Mouse (Mus musculus) spleen, adult 18-20 months (tissue): ENCODE results near the gene Snapc4.

Experiments used
- DNase-seq, 2 experiments: peaks; one replicate each; pipeline ENCODE4 v3.0.0; 2022; ENCODE audit warnings: mixed read lengths in 2 of 2

Gene Snapc4

DNA sequence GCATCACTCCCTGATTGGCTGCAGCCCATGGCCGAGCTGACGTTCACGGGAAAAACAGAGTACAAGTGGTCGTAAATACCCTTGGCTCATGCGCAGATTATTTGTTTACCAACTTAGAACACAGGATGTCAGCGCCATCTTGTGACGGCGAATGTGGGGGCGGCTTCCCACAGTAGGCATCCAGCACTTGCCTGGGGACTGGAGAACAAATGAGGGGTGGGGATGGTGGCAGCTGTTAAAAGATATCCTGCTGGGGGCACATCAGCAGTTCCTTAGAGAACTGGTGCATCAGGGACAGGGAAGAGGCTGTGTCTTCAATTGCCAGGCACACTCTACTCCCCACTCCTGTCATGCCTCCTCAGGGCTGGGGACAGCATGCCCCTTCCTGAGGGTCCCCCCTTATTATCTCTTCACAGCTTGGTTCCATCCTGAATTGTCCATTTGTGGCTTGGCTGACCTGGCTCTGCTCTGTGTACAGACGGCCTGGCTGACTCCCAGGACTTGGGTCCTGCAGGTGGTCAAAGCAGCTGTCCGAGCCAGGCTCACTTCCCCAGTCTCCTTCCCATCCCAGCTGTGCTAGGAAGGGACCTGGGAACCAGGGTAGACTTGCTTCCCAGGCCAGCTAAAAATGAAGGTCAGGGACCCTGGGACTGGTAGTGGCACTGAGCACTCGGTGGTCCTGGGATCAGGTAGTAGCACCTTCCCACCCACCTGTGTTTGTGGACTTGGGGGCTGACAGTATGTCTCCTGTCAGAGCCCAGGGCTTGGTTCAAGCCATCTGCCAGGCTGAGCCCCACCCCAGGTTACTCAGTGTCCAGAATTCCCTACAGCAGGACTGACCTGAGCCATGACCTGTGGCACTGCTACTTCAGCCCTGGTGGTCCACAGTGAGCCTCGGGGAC is 41.9 kb downstream of the Snapc4 start:
- no peak for DNase-seq

DNA sequence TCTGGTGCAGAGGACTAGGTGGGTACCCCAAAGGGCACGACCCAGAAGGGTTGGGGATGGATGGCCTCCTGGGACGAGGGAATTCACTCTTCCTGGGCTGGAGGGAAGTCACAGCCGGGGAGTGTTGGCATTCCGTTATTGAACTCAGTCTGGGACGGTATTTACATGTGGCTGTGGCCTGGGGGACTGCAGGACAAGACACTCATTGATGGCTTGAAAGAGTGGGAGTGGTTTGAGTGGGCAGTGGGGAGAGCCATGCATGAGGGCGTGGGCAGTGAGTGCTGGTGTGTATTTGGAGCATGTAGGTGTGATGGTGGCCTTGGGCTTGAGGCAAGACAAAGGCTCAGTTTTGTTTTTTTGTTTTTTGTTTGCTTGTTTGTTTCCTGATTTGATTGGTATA is 49.8 kb downstream of the Snapc4 start:
- no peak for DNase-seq

DNA sequence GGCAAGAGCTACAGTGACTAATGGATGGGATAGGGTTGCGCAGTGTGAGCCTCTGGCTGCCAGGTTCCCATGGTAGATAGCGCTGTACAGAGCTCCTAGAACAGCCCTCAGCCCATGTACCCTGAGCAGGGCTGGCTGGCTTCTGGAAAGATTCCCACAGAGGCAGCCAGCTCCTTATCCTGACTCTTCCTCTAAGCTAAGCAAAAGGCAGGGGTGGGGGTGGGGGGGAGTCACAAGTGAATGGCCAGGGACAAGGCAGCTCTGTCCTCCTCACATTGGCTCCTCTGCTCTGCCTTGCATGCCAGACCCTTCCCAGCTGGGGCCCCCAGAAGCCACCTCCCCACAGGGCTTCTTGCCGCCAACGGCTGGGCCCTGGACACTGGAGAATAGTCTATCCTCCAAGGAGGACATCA is 50.4 kb downstream of the Snapc4 start:
- DNase-seq = no peak

DNA sequence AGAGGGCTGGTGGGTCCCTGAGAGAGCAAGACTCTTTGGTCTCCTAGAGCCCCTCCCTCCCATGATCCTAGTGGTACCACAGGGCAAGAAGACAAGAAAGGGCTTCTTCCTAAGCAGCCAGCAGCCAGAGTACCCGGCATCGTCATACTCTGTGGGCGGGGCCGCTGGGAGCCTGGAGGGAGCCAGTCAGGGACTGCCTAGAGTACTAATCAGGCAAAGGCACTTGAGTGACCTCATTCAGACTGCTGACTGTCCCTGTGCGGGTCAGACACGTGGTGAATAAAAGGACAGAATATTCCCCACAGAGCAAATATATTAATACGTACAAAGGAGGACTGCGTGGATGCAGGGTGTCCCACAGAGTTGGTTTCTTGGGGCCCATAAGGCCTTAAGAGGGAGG is 51.1 kb downstream of the Snapc4 start:
- no peak for DNase-seq

DNA sequence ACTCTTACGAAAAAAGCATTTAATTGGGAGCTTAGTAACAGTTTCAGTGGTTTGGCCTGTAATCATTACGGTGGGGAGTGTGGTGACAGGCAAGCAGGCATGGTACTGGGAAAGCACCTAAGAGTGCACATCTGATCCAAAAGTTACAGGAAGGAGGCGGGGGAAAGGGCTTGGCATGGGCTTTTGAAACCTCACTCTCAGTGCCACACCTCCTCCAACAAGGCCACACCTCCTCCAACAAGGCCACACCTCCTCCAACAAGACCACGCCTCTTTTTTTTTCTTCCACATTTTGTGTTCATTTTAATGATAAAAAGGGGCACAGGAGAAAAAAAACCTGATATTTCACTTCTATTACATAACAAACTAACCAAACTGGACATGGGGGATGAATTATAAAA is 52.6 kb downstream of the Snapc4 start:
- no peak for DNase-seq

DNA sequence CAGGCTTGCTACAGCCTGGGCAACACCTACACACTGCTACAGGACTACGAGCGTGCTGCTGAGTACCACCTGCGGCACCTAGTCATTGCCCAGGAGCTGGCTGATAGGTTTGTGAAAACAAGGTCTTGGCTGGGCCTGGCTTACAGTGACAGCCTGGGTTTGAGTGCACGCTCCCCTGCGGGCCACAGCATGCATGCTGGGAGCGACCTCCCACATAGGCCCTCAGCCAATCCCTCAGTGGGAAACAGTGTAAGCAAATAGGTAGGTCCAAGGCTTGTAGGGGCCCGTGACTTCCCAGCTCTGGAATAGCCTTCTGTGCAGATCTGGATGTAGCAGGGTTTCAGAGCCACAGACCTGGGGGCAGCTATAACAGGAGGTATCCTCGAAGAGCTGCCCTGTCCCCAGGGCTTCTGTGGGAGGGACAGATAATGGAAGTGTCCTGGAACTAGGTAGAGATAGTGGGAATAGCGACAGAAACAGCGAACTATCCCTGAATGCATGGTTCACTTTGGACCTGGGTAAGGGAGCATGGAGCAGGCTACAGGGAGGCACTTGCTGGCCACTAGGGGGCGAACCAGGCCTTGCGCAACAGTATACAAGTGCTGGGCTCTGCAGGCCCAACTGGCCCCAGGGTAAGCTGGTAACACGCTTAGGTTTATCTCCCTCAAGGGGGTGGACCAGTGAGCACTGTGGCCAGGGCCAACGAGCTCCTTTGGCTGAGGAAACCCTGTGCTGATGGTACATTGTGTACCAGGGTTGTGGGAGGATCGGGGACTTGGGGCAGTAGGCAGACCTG is 54.9 kb downstream of the Snapc4 start:
- DNase-seq = peak in 1 of 2 experiments; percentile 47

DNA sequence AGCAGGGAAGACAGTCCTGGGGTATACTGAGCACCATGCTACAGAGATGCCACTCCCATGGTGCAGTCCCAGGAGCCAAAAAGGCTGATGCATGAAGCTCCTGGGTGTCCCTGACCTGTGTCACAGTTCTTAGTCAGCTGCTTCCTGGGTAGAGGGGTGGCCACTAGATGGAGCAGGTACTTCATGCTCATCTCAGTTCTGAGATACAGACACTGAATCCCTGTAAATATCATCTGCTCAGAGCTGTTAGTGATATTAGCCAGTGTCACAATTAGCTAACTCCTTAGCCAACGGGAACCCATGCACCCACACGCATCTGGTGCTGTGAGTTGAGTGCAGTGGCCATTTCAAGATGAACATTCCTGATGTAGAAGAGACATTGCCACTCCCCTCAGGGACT is 55.5 kb downstream of the Snapc4 start:
- DNase-seq = no peak

DNA sequence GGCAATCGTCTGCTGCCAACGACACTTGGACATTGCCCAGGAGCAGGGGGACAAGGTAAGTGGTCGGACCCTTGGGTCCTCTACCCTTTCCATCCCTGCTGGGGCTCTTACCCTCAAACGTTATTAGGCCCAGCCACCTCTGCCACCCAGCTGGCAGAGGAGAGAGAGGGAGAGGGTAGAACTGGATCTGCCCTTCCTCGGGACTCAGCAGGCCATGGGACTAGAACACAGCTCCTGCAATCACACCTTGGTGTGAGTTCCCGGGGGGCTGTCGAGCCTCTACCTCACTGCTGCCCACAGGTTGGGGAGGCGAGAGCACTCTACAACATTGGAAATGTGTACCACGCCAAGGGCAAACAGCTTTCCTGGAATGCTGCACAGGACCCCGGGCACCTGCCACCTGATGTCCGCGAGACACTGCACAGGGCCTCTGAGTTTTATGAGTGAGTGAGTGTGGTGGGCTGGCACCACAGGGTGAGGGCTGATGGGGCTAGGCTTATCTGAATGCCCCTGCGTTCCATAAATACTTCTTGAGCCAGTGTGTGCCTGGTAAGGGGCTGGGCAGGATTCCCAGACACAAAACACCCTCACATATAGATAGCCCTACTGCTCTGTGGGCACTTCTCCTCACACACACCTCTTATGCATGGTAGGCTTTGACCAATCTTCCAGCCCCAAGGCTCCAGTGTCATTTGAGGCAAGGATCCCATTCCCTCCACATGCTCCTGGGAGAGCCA is 56.7 kb downstream of the Snapc4 start:
- DNase-seq = no peak

DNA sequence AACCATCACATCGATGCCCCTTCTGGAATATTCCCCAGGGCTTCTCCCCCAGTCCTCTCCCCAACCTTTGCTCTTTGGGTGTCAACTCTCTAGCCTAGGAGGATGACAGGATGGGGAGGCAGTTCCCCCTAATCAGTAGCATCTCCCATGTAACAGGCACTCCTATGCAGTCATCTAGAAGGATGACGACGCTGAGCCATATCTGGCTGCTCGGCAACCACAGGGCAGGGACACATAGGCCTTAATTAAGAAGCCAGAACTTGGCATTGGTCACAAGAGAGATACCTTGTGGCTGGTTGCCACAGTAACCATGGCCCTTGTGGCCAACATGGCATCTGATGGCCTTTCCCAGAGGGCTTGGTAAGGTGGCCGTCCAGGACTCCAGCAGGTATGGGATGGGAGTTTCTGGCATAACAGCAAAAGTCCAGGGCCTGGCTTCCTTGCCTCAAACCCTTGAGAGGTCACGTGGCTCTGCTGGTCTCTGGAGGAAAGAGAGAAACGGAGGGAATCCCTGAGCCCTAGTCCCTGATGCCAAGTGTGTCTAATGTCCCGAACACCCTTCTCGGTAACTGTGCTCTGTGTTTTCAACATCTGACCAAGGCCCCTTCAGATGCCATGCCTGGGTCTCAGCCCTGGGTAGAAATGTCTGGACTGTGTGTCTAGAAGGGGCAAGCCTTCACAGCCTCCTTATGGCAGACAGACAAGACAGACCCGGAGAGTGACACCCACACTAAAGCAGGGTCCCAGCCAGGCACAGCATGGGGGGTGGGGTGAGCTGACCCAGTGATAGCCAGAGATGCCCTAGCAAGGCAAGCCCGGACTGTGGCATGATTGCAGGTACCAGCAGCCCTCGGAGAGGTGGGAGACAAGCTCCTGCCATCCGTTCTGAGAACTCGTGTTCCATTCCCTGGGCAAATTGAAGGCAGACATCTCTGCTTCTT is 59.9 kb downstream of the Snapc4 start:
- DNase-seq = no peak

DNA sequence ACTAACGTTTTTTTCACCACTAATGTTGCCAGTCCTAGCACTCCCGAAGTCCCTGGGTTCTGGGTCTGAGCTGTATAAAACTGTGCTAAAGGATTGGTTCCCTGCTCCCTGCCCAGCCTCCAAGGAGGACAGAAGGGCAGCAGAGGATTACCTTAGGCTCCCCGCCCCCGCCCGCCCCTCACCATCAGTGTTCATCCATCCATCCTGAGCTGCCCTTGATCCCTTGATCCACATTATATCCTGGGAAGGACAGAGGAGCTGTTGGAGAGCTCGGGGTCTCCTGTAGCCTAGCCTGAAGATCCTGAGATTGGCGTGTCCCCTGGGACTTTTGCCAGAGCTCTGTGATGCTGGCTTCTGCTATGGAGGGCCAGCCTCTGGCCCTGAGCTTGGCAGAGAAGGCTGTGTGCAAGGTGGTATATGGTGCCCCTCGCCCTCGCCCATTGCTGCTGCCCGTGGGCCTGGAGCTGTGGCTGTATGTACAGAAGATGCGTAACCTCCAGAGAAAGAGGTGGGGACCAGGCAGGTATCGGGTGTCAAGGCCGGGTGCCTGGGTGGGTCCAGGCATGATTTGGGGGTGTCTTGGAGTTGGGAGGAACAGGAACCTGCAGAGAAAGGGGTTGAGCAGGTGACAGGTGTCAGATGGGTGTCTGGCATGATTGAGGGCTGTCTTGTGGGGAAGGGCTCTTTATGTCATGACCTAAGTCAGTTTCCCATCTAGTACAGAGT is 60.8 kb downstream of the Snapc4 start:
- no peak for DNase-seq

DNA sequence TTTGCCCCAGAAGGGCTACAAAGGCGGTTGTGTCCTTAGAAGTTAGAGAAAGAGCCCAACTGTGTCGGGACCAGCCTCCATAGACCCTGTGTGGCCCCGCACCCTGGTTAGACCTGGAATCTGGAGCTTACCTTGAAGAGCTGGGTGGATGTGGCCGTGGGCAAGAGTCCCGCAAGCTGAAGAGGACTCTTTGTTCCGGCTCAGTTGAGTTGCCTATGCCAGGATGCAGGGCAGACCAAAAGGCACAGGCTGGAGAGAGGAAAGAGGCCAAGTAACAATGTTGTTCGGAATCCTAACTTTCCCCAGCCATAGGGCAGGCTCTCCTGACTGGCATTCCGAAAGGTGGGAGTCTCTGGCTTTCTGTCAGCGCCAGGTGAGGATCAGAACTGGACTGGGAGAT is 61.3 kb downstream of the Snapc4 start:
- no peak for DNase-seq

DNA sequence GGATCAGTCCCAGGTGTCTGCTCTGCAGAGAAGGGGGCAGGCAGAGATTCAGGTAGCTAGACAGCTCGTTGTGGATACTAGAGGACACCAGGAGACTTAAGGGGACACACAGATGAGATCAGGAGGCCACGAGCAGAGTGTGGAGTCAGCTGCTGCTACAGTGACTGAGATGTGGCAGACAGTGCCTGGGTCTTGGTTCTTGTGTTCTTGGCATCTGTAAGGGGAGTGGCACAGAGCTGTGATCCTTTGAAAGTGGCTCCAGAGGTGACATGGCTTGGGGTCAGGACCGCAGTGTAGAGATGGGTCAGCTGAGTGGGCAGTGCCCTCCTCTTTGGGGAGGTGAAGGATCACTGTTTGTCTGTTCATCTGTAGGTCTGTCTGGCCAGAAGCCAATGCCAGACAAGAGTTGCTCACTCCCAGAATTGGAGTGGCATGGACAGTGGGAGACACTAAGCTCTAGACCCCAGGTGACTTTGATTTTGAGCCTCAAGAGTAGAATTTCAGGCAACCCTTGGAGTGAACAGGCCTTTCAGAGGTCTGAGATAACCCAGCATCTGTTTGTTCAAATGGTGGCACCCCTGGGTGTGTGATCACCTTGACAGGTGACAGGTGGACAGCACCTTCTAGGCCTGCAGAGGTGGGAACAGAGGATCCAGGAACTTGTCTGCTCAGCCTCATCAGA is 62.3 kb downstream of the Snapc4 start:
- no peak for DNase-seq

DNA sequence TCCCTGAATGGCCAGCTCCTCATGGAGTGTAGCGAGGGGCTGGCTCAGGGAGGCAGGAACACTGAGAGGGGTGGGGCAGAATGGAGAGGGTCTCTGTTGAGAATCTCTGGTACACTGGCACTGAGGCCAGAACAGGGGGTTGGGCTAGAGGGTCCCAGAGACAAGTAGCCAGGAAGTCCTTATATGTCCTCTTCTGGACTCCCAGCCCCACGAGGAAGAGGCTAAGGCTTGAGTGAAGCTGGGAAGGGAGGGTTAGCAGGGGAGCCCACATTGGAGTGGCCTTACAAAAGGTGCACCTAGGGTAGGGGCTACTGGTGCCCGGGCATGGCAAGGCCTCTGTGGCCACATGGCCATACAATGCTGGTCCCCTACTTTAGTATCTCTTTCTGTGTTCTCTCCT is 63.1 kb downstream of the Snapc4 start:
- no peak for DNase-seq

DNA sequence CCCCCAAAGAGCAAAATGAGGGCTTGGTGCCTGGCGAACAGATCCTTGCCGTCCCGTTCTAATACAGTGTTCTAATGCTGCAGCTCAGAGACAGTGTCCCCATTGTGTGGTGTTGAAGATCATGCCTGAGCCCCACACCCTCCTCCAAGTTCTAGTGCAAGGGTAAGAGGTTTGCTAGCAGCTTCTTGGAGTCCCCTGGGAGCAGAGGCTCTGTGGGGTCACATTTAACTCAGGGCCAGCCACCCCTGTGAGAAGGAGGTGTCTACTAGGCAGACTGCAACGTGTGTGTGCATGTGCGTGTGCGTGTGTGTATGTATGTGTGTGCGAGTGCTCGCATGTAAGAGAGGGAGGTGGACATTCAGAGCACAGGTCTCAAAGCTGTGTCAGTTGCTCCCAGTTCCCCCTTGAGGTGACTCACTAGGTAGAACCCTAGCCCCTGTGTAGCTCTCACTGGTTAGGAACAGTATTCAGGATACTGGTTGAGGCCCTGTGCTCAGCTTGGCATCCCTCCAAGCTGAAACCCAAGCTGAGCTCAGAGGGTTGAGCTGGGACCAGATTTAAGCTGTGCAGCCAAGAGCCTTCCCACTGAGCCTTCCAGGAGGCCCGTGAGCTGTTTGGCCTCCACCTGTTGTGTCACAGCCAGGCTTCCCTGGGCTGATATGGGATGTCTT is 63.7 kb downstream of the Snapc4 start:
- no peak for DNase-seq

DNA sequence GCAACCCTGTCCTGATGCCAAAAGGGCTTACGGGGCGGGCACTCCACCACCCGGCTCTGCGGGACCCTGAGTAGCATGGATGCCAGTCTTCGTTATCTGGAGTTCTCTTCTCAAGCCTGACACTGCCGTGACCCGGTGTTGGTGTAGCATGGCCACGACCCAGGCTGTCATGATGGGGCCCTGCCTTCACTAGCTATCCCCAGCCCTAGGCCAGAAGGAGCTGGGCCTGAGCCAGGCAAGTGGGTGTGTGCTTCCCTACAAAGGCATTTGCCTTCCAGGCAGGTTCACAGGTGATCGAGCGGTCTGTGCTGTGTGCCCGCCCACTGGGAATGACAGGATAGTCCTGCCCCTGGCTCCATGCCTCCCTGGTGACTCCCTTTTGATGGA is 64.5 kb downstream of the Snapc4 start:
- DNase-seq = no peak

DNA sequence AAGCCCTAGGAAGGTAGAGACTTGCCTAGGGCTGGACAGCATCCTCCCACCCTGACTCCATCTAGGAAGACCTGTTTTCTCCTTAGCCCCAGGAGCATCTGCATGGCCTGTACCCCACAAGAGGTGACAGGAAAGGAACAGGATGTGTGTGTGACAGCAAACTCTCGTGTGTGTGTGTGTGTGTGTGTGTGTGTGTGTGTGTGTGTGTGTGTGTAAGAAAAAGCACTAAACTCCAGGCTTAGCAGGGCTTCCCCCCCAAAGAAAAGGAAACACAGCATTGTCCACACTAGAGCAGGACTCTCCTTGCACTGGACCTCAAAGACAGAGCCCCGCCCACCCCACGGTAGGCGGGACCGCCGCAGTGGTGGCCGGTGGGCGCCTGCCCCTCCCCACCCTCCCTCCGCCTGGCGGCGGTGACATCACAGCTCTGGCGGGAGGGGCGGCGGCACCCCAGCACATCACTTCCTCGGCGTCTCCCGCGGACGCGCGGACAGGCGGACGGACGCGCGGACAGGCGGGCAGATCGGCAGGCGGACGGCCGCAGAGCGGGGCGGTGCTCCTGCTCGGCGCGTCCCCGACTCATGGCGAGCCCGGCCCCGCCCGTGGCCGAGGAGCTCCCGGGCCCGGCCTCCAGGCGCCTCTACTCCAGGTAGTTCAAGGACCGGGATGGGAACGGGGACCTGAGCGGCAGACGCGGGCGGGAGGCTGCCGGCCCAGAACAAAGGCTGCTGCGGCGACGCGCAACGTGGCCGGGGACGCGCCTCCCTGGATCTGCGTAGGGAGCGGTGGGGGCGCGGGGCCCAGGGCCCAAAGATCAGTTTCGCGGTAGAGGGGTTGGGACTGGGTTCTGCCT is 65.2 kb downstream of the Snapc4 start, which contains the start of gene Gpsm1:
Gpsm1 (plus strand) TSS at position 444 of the 853 bp plus-strand sequence.
- peak; percentile 69 to 74 for DNase-seq

DNA sequence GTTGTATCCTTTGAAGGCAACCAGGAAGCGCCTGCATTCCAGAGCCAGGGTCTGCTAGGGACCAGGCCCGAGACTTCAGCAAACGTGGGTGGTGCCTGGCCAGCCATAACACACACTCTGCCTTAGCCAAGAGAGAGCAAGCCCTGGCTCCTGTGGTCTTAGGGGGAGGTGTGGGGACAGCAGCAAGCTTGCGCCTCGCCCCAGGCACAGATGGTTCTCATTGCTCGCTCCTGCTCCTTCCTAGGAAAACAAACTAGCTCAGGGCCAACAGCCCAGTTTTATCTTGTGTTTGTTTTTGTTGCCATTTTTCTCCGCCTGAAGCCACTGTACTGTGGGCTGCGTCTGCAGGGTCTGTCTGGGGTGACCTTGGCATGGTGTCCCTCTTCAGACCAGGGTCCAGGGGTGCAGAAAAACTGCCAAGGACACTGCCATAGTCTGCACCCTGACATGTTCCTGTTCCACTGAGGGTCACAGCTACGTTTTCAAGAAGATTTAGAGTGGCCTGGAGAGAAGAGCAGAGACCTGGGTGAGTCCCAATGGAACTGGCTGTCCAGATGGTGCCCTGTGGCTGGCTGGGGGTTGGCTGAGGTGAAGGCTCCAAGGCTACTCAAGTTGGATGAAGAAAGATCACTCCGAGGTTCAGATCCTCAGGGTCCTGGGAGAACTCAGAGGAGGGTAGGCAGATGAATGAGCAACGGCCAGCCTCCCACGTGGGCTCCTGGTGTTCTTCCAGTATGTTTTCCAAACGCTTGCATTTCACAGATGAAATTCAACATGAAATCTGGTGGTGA is 66.0 kb downstream of the Snapc4 start:
- no peak for DNase-seq

DNA sequence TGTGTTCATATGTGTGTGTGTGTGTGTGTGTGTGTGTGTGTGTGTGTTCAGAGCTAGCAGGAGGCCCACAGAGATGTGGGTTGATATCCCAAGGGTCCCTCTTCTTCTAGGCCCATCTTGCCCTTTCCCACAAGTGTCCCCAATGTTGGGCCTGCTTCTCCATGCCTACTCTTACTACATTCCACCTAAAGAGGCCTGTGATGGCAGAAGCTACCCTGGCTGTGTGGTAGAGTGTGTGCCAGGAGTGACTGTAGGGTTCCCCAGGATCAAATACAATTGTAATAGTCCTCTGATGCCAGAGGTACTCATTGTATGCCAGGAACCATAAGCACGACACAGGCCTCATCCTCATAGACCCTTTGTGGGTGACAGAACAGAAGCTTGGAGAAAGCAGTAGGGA is 67.1 kb downstream of the Snapc4 start:
- DNase-seq = no peak
